Mouse (Mus musculus) cortical plate, adult 2 months (tissue): ENCODE results near the gene Capn3. TPM values are rescaled to one million over a fixed set of nuclear protein-coding genes. Genes with fewer than 3 reads are reported as not detected.

Experiments used
- H3K27ac ChIP-seq: fragments of 200-500 bp; 2 replicates; pipeline ENCODE4 v1.5.1; 2012; ENCODE audit warnings: low read length, control low read depth, inconsistent platforms; ENCODE audit not compliant: insufficient read depth
- H3K4me1 ChIP-seq: fragments of 200-500 bp; 2 replicates; pipeline ENCODE4 v1.6.1; 2011; ENCODE audit warnings: low read length; ENCODE audit not compliant: control insufficient read depth, insufficient read depth
- H3K4me3 ChIP-seq: fragments of 200-500 bp; 2 replicates; pipeline ENCODE4 v1.5.1; 2011; ENCODE audit warnings: mild to moderate bottlenecking, low read length, control low read depth; ENCODE audit not compliant: insufficient read depth
- CTCF ChIP-seq: fragments of 200-500 bp; IDR thresholded peaks from 2 replicates; pipeline ENCODE4 v1.5.1; 2011; ENCODE audit warnings: mild to moderate bottlenecking, control low read depth, low read length; ENCODE audit not compliant: insufficient read depth; ENCODE audit errors: extremely low read depth
- POLR2A ChIP-seq: fragments of 200-500 bp; IDR thresholded peaks from 2 replicates; pipeline ENCODE4 v1.6.1; 2011; ENCODE audit warnings: mild to moderate bottlenecking, low read length, control low read depth; ENCODE audit not compliant: insufficient read depth; ENCODE audit errors: extremely low read depth
- polyA plus RNA-seq: library from polyadenylated mRNA; depleted of rRNA; stranded (reverse); fragments of >200 nt; gene quantifications from 2 replicates; pipeline ENCODE4 v1.2.3, GENCODE M21; 2012

Gene Capn3
- polyA plus RNA-seq, 1 experiment, result 4.9 TPM

GRCm38 (mm10) chr2:120476277-120477087, 20.7 kb downstream of the Capn3 start:
- Histone ChIP-seq H3K4me1 (no peaks in the 10 kb centered on the region), H3K4me3 (no peak overlapping the region), H3K27ac (no peak overlapping the region)
- TF ChIP-seq POLR2A, result no peak
- TF ChIP-seq CTCF, result no peak

- no peak overlapping the region for H3K4me3 ChIP-seq
- H3K27ac ChIP-seq, result no peak overlapping the region
- no peaks in the 10 kb centered on the region for H3K4me1 ChIP-seq
- no peak for TF ChIP-seq POLR2A
- peak; percentile 71 for TF ChIP-seq CTCF
Observed at GRCm38 (mm10) chr2:120478600-120478999, 22.8 kb downstream of the Capn3 start.

DNA sequence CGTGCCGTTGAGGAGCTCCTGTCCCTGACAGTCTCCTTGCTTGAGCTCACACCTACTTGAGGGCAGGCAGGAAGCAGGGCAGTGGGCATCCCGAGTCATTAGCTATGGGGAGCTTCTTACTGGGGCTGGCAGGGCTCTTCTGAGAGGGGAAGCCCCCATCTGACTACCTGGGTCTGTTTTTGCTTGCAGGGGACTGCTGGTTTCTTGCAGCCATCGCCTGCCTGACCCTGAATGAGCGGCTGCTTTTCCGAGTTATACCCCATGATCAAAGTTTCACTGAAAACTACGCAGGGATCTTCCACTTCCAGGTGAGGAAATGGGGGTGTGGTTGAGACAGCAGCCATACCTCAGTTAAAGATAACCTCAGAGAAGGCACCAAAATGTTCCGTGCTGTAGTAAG, 26.1 kb downstream of the Capn3 start:
- no peak for TF ChIP-seq POLR2A
- TF ChIP-seq CTCF, result no peak
- no peak overlapping the region for H3K4me3 ChIP-seq
- H3K27ac ChIP-seq, result no peak overlapping the region
- H3K4me1 ChIP-seq, result no peaks in the 10 kb centered on the region

GRCm38 (mm10) chr2:120482506-120483389, 26.9 kb downstream of the Capn3 start:
- Histone ChIP-seq H3K27ac (no peak overlapping the region), H3K4me1 (no peaks in the 10 kb centered on the region), H3K4me3 (no peak overlapping the region)
- TF ChIP-seq POLR2A, result no peak
- no peak for TF ChIP-seq CTCF

- no peak for TF ChIP-seq CTCF
- H3K4me1 ChIP-seq, result no peaks in the 10 kb centered on the region
- H3K27ac ChIP-seq, result no peak overlapping the region
- H3K4me3 ChIP-seq, result no peak overlapping the region
Observed at GRCm38 (mm10) chr2:120484241-120484640, 28.4 kb downstream of the Capn3 start.

DNA sequence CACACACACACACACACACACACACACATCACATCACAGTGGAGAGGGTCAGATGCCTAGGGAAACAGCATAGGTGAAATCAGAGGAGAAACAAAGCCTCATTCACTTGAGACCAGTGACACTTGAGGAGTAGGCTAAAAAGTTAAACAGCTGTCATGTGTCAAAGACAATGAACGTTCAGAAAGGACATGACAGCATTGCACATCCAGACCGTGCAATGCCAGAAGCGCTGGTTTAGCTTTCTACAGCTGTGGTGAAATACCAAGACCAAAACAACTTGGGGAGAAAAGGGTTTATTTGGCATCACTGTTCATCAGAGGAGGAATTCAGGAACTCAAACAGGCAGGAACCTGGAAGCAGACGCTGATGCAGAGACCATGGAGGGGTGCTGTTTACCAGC, 37.4 kb downstream of the Capn3 start:
- H3K4me3 ChIP-seq, result no peak overlapping the region
- TF ChIP-seq CTCF (no peak), POLR2A (no peak)
- H3K4me1 ChIP-seq, result no peaks in the 10 kb centered on the region
- H3K27ac ChIP-seq, result no peak overlapping the region

- Histone ChIP-seq H3K4me1 (no peaks in the 10 kb centered on the region), H3K27ac (no peak overlapping the region), H3K4me3 (no peak overlapping the region)
- TF ChIP-seq POLR2A, result no peak
- TF ChIP-seq CTCF, result no peak
Observed at GRCm38 (mm10) chr2:120496511-120496910, 40.7 kb downstream of the Capn3 start.

DNA sequence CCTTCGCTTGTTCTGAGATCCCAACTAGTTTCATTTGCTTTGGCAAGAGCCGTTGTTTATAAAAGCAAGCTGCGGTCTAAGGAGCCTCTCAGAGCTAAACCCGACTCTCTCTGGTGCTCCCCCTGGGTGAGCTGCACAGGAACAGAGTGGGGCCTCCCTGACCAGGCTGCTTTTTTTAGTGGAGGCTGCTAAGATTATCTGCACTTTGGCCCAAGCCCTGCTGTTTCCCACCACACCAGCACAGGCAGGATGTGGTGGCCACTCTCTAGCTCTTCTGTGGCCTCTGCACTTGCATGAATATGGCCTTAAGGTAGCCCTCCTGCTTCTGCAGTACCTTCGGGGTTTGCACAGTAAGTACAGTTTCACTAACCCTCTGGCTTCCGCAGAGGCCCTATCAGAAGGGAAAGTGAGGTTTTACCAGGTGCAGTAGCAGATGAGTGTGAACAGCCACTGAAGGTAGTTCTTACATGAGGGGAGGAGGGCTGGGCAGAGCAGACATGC, 44.2 kb downstream of the Capn3 start:
- H3K27ac ChIP-seq, result no peak overlapping the region
- H3K4me3 ChIP-seq, result no peak overlapping the region
- TF ChIP-seq POLR2A, result no peak
- no peaks in the 10 kb centered on the region for H3K4me1 ChIP-seq

- TF ChIP-seq CTCF (no peak), POLR2A (no peak)
- H3K4me3 ChIP-seq, result no peak overlapping the region
- no peaks in the 10 kb centered on the region for H3K4me1 ChIP-seq
- no peak overlapping the region for H3K27ac ChIP-seq
Observed at GRCm38 (mm10) chr2:120501136-120501918, 45.5 kb downstream of the Capn3 start.
